Mouse (Mus musculus): Measurements from ENCODE around the gene Gm45837.

- no peak for TF ChIP-seq CTCF (conservative IDR thresholded peaks at IDR 0.05; ENCODE audit: low read length)
- TF ChIP-seq NANOG (IDR thresholded peaks at IDR 0.05; ENCODE audit: borderline replicate concordance, low read length): no peak
- TF ChIP-seq POU5F1 (IDR thresholded peaks at IDR 0.05; ENCODE audit: borderline replicate concordance, low read length): no peak
These were observed 11.4 kb downstream of the Gm45837 start for GRCm38 (mm10) chr7:101422069-101422468.

Data from E14TG2a.4 (cell line).